Mouse (Mus musculus) left cerebral cortex, adult 11 months (tissue): ENCODE measurements around the gene Emc10.
A peak's percentile ranks its signal among the peaks of the same experiment; 100 is the strongest.

ENCODE experiments used
- DNase-seq: peaks from one replicate; pipeline ENCODE4 v3.0.0; 2022; ENCODE audit warnings: low spot score

Emc10 gene

DNA sequence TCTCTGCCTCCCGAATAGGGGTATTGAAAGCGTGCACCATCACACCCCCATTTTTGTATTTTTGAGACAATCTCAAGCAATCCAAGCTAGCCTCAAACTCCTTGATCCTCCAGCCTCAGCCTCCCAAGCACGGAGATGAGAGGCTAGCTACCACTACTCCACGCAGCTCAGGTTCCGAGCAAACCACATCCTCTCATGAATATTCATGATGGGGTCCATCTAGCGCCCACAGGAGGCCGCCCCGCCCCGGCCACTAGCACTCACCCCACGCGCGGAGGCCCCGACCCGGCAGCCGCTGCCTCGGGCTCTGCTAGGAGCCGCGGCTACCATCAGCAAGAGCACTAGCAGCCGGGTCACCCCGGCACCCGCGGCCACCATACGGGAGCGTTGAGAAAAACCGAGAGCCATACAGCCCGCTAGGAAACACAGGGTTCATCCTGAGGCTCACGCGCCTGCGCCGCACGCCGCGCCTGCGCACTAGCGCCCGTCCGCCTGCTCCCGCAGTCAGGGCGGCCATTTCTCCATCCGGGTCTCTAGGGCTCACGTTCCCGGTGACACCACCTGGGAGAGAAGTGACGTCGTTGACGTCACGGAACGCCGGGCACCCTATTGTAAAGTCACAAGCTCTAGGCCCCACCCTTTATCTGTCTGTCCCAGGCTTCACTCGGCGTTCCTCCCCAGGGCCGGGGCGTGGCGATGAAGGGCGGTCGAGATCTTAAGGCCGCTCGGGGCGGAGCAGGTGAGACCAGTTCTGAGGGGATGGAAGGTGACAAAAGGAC lies at the start of gene Emc10, which contains the start of gene Fam71e1:
Gene Emc10 (minus strand): TSS at position 538 of the 779 bp plus-strand sequence.
Gene Fam71e1 (plus strand): TSS at position 590 of the 779 bp plus-strand sequence.
- DNase-seq: peak; percentile 97

DNA sequence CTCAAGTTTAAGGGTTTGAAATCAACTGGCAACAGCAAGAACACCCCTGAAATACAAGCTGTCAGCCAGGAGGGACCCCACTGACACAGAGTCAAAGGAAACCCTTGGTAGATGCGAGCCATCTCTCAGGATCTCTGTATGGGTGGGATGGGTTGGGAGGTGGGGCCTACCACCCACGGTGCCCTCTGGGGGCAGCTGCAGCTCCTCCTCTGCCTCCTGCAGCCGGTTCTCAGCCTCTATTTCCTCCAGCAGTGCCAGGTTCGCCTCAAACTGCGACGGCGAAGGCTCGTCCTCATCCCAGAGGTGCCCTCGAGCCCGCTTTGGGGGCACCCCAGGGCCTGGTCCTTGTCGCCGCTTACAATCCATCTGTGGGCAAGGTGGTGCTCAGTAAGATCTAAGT lies 46.7 kb upstream of the Emc10 start:
- no peak for DNase-seq

DNA sequence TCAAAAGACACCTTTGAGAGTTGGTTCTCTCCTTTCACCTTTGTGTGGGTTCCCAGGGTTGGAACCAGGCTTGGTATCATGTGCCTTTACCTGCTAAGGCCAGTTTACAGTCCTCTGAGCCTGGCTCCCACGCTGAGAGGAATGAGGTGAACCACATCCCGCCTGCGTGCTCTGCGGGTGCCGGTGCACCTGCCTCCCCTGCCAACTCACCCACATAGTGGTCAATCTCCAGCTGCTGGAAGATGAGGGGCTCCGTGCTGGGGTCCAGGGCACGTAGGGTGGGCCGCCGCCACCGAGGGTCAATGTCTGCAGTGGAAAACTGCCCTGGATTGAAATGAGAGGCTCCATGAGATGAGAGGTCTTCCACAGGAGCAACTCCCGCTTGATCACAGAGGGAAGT lies 46.2 kb upstream of the Emc10 start:
- DNase-seq: no peak

DNA sequence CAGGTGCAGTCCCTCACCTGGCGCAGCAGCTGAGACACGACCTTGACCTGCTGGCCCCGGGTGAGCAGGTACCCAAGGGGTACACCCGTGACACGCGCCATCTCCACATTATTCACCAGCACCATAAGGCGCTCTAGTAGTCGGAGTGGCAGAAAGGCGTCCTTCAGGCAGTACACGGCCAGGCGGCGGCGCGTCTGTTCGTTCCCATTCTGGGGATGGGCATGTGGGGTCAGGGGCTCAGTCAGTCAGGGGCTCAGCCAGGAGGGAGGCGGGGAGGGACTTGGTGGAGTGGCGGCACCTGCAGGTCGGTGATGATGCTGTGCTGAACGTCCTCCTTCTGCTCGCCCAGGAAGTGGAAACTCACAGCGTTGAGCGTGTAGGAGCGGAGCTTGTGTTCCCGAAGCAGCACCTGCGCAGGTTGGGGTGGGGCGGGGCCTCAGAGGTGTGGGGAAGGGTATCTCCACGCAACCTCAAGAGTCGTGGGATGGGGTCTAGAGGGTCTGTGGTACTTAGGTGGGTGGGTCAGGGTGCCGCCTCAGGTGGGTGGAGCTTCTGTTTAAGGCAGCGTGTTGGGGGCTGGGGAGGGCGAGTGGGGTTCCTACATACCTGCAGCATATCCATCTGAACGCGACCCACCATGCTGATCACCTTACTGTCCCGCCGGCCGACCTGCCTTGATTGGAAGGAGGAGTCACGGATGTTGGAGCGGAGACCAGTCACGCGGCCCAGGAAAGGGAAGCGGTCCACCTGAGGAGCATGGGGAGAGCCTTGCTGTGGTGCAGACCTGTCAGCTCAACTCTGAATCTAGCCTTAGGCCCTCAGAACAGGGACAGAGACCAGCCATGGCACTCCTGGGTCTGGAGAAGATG lies 42.7 kb upstream of the Emc10 start:
- no peak for DNase-seq

DNA sequence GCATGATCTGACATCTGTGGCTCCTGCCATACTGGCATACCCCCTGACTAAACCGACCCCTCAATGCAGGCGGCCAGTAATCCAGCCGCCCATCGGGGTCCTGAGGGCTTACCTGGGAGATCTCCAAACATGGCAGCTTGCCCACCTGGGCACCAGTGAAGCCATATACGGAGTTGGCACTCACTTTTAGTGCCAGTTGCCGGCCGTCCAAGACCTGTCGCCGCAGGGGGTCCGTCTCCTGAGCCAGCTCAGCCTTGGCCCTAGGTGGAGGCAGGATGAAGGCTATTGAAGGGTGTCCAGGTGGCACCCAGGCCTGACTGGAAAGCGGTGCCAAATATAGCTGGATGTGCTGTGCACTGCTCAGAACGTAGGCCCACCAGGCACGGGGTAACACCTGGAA lies 41.2 kb upstream of the Emc10 start:
- no peak for DNase-seq

DNA sequence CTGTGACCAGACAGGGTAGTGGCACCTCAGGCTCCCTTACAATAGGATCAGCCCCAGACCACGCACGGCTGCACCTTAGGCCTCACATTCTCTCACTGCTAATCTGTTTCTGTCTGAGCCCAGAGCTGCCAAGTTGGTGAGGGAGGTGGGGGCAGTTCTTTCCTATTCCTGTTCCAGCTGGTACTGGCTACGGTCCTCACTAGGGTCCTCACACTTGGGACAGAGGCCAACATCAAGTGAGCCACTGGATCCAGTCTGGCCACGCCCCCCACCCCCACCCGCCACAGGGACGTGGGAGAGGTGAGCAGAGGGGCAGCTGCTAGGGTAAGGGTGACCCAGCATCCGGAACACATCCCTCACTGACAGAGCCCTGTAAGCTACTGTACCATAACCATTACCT lies 40.7 kb upstream of the Emc10 start:
- no peak for DNase-seq

DNA sequence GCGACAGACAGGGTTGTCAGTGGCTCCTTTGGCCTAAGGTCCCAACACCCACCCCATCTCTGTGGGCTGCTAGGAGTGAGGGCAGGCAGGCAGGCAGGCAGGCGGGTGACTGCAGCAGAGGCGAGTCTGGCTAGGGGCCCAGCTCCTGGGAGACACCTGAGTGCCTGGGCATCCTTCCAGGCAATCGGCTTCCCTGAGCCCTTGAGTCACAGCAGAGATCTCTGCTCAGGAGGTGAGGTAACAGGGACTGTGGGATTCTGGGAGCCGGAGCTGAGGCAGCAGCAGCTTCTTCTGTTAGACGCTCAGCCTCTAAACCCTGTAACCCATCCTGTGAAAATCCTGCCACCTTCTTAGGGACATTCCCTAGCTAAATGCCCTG lies 40.2 kb upstream of the Emc10 start:
- no peak for DNase-seq

DNA sequence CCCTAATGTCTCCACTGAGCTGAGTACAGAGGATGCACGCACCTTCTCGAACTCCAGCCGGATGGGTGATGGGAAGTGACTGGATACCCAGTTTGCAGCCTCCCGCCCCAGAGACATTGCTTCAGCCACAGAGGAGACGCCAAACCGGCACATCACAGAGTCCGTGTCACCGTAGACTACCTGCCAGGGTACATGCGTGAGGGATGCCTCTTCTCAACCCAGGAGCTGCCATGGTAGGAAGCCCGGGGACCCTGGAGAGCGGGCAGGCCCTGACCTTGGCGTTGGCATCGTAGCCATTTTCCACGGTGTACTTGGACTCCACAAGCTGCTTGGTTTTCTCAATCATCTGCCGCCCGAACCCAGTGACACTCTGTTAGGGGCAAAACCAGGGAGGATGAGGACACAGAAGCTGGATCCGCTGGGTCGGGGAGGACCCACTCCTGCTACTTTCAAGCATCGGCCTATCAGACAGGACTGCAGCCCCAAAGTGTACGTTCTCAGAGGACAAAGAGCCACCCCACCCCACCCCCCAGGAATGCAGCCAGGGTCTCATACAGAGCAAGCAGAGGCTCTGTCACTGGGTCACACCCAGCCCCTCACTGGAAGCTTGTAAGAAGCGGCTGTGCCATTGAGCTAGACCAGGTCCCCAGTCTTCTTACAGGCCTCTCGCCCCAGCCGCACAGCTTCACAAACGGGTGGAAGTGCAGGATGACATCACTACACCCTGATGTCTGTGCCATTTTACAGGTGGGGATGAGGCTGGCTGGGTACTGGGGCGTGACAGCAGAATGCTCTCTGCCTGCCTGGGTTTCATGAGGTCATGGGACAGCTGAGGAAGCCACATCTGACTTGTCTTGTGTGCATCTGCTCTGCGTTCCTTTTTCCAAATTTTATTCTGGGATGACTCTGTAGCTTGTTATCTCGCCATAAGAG lies 39.6 kb upstream of the Emc10 start:
- DNase-seq: no peak

DNA sequence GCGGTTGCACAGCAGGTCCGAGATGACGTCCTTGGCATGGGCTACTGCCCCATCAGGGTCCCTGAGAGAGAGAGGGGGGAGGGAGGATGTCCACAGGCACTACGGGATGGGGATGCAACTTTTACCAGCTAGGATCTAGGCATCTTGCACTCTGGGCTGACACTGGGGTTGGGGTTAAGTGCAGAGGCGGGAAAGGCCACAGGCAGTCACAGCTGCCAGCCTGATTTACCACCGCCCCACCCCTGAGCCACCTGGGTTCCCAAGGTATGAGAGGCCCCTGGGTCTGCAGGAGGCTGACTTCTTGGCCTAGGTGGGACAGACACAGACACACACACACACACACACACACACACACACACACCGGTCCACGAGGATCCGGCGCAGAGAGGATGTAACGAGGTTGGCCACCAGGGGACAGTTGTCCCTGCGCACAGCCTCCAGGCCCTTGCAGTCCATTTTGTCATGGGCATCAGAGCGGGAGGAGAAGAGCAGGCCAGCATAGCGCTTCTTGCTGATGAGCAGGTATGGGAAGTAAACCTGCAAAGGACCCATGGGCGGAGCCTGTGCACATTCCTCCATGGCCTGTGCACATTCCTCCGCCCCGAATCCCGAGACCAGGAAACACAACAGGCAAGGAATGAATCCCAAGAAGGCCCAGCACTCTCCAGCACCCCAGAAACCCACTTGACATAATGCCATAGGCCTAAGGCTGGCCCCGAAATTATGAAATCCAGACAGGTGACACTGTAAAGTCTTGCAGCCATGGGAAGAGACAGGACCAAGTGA lies 38.5 kb upstream of the Emc10 start:
- DNase-seq: no peak

DNA sequence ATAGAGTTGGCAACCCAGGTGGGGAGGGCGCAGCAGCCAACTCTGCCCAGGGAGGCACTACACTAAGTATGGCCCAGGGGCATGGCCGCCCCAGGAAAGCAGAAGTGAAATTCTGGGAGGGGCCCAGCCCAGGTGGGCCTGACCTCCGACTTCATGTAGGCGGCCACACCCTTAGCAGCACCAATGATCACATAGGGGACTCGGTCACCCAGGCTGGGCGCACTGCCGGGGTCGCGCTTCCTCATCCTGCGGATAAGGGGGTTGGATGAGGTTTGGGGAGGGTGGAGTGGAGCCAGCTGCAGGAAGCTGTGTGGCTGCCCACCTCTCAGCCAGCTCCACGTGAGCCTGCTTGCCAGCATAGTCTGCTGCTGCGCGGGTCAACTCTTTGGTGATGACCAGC lies 37.9 kb upstream of the Emc10 start:
- DNase-seq: no peak

DNA sequence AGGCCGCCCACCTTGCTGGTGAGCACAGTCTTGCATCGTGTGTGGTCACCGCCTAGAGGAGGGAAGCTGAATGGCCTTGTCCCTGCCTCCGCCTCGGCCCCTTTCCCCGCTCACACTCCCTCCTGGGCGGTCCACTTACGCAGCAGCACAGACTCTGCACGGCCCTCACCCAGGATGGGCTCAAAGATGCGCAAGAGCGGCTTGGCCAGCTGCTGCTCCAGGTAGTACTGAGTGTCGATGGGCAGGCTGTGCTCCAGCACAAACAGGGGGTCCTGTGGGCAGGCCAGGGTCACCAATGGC lies 37.4 kb upstream of the Emc10 start:
- DNase-seq: no peak

DNA sequence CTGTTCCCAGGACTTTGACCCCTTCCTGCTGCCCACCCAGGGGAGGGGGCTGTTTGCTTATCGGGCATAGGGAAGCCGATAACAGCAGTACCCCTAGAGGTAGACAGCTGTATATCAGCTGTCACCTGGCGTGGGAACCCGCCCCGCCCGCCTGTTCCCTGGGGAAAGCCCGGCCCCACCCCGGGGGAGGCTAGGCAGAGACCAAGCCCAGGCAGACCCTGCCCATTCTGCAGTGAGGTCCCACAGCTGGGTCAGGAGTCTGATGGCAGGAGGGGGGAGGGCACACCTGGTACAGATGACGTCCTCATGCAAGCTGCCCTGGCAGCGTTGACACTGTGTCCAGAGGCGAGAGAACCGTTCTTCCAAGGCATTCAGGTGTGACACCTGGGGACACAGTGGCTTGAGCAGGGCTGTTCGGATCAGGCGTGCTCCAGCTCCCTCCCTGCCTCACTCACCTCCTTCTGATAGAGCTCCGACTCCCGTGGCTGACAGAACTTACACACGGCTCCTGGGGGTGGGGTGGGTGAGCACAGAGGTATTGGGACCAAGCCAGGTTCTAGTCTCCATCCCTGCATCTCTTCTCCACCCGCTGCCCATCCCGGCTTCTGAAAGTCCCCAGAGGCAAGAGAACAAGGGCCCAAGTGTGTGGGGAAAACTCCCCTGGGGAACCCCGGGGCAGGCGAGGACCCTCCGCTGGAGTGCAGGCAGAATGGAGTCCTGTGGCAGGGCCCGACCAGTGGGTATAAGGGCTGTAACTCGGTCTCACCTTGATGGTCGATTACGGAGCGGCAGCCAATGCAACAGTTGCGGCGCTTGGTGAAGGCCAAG lies 36.8 kb upstream of the Emc10 start:
- DNase-seq: no peak

DNA sequence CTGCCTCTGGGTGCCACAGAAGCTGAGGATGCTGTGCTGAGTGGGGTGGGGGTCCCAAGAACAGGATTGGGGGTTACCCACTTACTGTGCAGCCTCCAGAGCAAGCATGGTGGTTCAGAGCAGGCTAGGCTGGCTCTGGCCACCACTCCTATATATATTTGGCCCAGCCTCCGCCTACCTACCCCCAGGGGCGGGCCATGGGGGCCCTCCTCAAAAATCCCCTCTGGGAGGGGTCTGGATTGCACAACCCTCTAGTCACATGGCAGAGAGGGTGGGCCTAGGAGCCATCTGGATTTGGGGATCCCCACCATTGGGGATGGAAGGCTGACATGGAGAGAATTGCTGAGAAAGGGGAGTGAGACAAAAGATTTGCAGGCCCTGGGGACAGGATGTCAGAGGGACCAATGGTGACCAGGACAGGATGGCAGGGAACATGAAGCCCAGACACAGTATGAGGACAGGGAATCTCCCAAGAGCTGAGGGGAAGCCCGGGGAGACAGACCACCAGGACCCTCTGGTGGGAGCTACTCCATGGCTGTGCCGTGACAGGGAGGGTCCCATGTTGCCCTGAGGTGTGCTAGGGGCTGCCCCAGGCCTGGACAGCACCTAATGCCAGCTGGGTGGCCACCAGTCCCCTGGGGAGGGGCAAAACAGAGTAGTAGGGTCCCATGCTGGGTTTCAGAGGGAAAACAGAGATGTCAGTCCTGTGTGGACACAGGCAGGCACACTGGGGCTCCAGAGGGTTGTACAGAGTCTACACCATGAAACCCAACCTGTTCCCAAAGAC lies 35.8 kb upstream of the Emc10 start, which contains the start of gene Spib:
Gene Spib (minus strand): TSS at position 126 of the 787 bp plus-strand sequence.
- no peak for DNase-seq

DNA sequence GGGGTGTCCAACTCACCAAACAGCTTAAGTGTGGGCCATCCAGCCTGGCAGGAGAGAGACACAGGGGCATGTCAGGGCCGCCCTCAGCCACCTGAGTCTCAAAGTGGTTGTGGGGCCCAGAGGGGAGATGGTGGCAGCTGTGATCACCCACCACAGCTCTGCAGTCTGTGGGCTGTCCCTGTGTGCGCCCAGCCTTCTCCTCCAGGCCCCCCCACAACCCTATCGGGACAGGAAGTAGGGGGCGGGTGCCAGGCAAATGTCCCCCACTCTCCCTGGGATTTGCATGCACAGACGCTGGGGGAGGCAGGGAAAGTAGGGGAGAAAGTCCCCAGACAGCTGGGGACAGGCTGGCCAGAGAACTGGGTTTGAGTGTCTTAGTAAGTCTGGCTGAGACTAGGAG lies 34.9 kb upstream of the Emc10 start:
- no peak for DNase-seq

DNA sequence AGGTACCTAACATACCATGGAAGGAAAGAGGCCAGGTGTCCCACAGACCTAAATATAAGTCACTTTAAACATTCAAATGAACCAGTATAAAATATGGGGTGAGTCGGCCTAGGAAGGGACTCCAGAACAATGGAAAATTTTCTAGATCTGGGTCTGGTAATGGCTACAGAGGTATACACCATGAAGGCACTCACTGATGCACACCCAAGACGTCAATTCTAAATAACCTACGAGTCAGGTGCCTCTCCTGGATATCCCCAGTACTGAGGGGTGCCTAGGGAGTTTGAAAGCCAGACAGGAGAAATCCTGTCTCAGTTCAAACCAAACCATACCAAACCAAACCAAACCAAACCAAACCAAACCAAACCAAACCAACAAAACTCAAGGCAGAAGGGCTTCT lies 34.2 kb upstream of the Emc10 start:
- DNase-seq: no peak

DNA sequence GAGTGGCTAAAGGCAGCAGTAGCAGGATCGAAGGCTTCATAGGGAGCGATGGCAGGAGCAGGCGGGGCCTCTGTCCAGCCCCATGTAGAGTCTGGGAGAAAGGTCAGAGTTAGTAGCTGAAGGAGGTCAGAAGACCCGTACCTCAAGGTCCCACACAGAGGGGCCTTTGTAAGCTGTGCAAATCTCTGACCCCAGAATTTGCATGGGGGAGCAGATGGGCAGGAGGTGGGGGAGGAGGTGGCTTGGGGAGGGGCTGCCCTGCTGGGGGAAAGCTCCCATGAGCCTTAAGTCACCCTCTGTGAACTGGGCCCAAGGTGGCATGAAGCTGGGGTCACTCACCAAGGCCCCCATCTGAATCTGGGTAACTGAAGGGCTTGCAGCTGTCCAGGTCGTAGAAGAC lies 33.2 kb upstream of the Emc10 start:
- DNase-seq: no peak

DNA sequence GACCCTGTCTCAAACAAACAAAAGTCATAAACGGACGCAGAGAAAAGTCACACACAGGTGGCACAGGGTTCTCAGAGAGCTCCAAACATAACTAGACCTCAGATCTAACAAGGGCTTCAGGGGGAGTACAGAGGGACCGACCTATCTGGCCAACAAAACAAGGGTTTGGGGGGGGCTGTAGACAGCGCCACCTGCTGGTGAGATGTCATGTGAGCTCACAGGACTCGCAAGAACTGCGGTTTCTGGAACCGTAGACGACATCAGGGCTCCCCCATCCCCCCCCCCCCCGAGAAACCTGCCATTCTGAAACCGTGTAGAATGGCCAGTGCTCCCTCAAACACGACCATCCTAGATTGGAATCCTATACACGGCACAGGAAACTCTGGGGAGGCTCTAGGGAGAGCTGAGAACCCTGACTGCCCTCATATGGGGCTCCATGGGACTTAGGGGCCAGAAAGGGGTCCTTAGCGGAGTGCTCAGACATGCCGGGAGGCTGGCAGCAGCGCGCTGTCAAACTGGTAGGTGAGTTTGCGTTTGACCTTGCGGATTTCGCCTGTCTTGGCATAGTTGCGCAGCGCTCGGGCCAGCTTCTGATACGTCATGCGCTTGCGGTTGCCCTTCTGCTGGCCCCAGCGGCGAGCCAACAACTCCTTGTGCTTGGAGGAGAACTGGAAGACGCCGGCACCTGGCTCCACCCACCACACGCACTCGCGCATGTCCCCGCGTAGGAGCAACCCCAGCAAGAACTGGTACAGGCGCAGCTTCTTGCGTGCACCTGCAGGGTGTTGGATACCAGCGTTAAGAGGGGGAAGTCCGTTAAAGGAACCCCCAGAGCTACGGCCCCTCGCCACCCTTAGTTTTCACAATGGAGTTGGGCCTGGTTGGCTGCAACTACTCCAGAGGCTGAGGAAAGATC lies 31.4 kb upstream of the Emc10 start:
- peak; percentile 67 for DNase-seq

DNA sequence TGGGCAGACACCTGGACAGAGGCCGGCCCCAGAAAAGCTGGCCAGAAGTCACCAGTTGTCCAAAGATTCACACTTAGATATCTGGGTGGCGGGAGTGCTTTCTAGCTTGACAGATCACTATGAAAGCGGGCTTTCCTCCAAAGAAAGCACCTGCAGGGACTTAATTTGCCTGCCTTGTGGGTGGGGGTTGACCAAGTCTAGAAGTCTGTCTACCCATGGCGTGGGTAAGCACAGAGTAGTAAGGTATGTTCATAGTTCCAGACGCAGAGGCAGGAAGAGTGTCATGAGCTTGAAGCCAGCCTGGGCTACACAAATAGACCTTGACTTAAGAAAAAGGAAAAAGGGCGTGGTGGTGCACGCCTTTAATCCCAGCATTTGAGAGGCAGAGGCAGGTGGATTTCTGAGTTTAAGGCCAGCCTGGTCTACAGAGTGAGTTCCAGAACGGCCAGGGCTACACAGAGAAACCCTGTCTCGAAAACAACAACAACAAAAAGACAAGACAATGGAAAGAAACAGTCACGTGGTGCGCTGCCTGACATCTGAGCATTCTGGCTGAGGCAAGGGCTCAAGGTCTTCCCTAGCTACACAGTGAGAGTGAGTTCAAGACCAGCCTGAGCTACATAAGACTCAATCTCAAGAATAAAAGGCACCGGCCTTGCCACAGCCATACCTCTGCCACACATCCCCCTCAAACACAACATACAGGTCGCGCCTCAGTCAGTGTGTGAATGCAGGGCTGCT lies 30.3 kb upstream of the Emc10 start:
- no peak for DNase-seq
